Mouse (Mus musculus) forebrain, embryonic 12.5 days (tissue): ENCODE measurements around the gene Slc35b4. TPM values are rescaled to one million over a fixed set of nuclear protein-coding genes. Genes with fewer than 3 reads are reported as not detected.

Source experiments
- ATAC-seq: fragments of 200-750 bp; cut with Nextera tagmentation; 2 replicates; pipeline ENCODE4 v1.8.0; 2017; ENCODE audit warnings: moderate TSS enrichment; ENCODE audit not compliant: low FRiP score
- H3K27ac ChIP-seq: fragments of 300-500 bp; sonication (generic); 2 replicates; pipeline ENCODE4 v1.5.1; 2016; ENCODE audit warnings: mild to moderate bottlenecking
- H3K27me3 ChIP-seq: fragments of 300-500 bp; sonication (generic); 2 replicates; pipeline ENCODE4 v1.6.1; 2016; ENCODE audit warnings: mild to moderate bottlenecking
- H3K36me3 ChIP-seq: fragments of 300-500 bp; sonication (generic); replicated peaks from 2 replicates; pipeline ENCODE4 v1.6.1; 2016; ENCODE audit warnings: mild to moderate bottlenecking
- H3K4me1 ChIP-seq: fragments of 300-500 bp; sonication (generic); 2 replicates; pipeline ENCODE4 v1.6.1; 2016
- H3K4me2 ChIP-seq: fragments of 300-500 bp; sonication (generic); 2 replicates; pipeline ENCODE4 v1.6.1; 2016; ENCODE audit warnings: mild to moderate bottlenecking, moderate library complexity
- H3K4me3 ChIP-seq: fragments of 300-500 bp; sonication (generic); replicated peaks from 2 replicates; pipeline ENCODE4 v1.5.1; 2016; ENCODE audit warnings: mild to moderate bottlenecking
- H3K9ac ChIP-seq: fragments of 300-500 bp; sonication (generic); 2 replicates; pipeline ENCODE4 v1.6.1; 2016; ENCODE audit warnings: mild to moderate bottlenecking
- H3K9me3 ChIP-seq: fragments of 300-500 bp; sonication (generic); 2 replicates; pipeline ENCODE4 v1.6.1; 2016
- WGBS: fragments of 180-500 bp; shearing (Covaris S2); methylation state at CpG from one replicate; pipeline ENCODE4 v1.1.7; 2016; 5-methylcytosine and 5-hydroxymethylcytosine counted together
- polyA plus RNA-seq: library from polyadenylated mRNA; unstranded; fragments of >200 nt; fragmentation: Nextera tagmentation; extraction: Ambion mirVana; gene quantifications from 2 replicates; pipeline ENCODE4 v1.2.1, GENCODE M21; 2016

The Slc35b4 gene
- polyA plus RNA-seq, 1 experiment from 2014 or later, result 41.8 TPM

- Histone ChIP-seq H3K9ac (no peak overlapping the region), H3K36me3 (no peaks in the 10 kb centered on the region), H3K4me2 (no peak overlapping the region), H3K4me1 (peaks cover 9% of the 10 kb centered on the region), H3K27me3 (no peaks in the 10 kb centered on the region), H3K27ac (no peak overlapping the region), H3K4me3 (no peak overlapping the region), H3K9me3 (no peaks in the 10 kb centered on the region)
- WGBS, result 13% methylated on average over 2 of the region's 2 CpGs
- no peak for ATAC-seq
Observed at GRCm38 (mm10) chr6:34187273-34187863, 10.5 kb upstream of the Slc35b4 start.

DNA sequence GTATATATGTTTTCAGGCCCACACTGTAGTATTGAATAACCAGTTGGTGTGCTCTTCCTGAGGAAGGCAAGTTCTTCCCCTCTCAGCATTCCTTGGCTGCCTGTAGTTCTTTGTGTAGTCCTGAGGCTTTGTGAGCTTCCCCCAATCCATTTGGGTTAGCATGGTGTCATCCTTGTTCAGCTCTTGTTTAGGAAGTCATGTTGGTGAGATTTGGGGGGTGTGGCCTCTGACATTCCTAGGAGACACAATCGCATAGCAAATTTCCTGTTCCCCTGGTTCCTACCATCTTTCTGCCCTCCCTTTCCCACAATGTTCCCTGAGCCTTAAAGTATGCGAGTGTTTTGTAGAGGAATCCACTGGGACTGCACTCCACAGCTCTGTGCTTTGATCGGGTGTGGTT lies 6.4 kb upstream of the Slc35b4 start:
- 96% methylated on average over 3 of the region's 3 CpGs for WGBS
- Histone ChIP-seq H3K27ac (no peak overlapping the region), H3K9ac (no peak overlapping the region), H3K36me3 (no peaks in the 10 kb centered on the region), H3K27me3 (no peaks in the 10 kb centered on the region), H3K4me3 (no peak overlapping the region), H3K4me1 (peaks cover 9% of the 10 kb centered on the region), H3K4me2 (no peak overlapping the region), H3K9me3 (no peaks in the 10 kb centered on the region)
- no peak for ATAC-seq

DNA sequence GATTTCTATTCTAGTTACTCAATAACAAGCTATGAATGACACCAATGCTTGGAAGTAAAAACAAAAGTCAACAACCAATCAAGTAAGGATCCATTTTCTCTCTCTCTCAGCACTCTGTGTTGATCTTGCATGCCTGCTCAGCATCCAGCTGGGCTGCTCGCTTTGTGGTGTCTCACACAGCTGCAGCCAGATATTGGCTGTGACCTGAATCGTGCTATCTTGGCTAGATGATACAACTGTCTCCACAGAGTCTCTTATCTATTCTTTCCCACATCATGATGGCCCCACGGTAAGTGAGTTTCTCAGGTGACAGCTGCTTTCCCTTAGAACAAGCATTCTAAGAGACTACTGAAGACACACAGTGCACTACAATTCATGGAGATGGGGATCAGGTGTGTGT lies 5.0 kb upstream of the Slc35b4 start:
- ATAC-seq, result no peak
- Histone ChIP-seq H3K27me3 (no peaks in the 10 kb centered on the region), H3K4me3 (no peak overlapping the region), H3K4me1 (no peaks in the 10 kb centered on the region), H3K4me2 (no peak overlapping the region), H3K9ac (no peak overlapping the region), H3K27ac (no peak overlapping the region), H3K36me3 (no peaks in the 10 kb centered on the region), H3K9me3 (no peaks in the 10 kb centered on the region)
- 82% methylated on average over 3 of the region's 3 CpGs for WGBS

- H3K4me1 ChIP-seq, result peaks cover 10% of the 10 kb centered on the region
- H3K27ac ChIP-seq, result no peak overlapping the region
- H3K4me3 ChIP-seq, result no peak overlapping the region
- no peaks in the 10 kb centered on the region for H3K36me3 ChIP-seq
- WGBS, result 92% methylated on average over 4 of the region's 4 CpGs
- H3K27me3 ChIP-seq, result no peaks in the 10 kb centered on the region
- H3K9ac ChIP-seq, result no peak overlapping the region
- H3K4me2 ChIP-seq, result no peak overlapping the region
- H3K9me3 ChIP-seq, result no peaks in the 10 kb centered on the region
- no peak for ATAC-seq
Observed at GRCm38 (mm10) chr6:34179911-34180310, 3.0 kb upstream of the Slc35b4 start.

DNA sequence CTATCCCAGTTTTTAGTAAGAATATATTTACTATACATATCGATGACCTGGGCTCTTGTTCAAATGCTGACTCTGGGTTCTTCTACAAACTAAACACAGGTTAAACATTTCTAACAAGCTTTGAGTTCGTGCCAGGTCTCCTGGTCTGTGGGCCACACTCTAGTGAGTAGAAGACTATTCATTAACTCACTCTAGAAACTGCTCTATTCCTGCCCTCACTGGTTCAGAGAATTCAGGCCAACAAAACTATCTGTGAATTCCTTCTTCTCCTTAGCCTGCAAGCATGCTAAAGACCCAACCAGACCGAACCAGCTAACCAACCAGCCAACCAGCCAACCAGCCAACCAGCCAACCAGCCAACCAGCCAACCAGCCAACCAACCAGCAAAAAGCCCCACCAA lies 2.1 kb upstream of the Slc35b4 start:
- WGBS, result 87% methylated on average over 3 of the region's 3 CpGs
- ATAC-seq, result no peak

DNA sequence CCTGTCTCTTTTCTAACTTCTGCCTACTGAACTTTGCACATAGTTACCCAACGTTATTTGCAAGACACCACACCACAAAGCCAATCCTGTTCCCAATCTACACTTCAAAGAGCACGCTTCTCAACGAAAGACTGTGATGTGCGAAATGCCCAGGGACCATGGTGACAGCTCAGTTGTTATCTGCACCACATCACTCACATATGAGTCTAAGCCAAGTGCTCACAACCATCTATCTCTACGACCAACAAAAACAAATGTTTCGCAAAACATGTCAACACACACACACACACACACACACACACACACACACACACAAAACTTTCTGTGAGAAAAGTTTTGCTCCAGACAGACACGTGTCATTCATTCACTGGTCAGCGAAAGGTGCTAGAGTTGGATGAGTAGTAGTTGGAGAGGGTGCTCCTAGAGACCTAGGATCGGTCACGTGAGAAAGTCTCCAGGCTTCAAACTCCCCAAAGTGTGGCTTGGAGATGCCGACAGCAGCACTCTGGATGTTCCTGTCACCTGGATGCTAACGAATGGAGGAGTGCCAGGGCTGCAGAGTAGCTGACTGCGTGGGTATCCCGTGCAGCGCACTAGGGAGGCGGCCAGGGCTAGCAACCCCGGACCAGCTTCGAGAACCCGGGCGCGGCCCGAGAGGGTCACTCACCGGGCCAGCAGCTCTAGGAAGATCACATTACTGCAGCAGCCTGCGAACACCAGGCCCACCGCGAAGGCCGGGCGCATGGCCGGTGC lies 624 bp downstream of the Slc35b4 start:
- 4% methylated on average over 29 of the region's 29 CpGs for WGBS
- peak; percentile 85 for ATAC-seq

More for the DNA sequence above, 2.1 kb upstream of the Slc35b4 start:
- H3K4me3 ChIP-seq, result no peak overlapping the region
- H3K9ac ChIP-seq, result no peak overlapping the region
- no peaks in the 10 kb centered on the region for H3K27me3 ChIP-seq
- H3K4me1 ChIP-seq, result peaks cover 10% of the 10 kb centered on the region
- no peak overlapping the region for H3K27ac ChIP-seq
- no peak overlapping the region for H3K4me2 ChIP-seq
- no peaks in the 10 kb centered on the region for H3K36me3 ChIP-seq
- no peaks in the 10 kb centered on the region for H3K9me3 ChIP-seq

DNA sequence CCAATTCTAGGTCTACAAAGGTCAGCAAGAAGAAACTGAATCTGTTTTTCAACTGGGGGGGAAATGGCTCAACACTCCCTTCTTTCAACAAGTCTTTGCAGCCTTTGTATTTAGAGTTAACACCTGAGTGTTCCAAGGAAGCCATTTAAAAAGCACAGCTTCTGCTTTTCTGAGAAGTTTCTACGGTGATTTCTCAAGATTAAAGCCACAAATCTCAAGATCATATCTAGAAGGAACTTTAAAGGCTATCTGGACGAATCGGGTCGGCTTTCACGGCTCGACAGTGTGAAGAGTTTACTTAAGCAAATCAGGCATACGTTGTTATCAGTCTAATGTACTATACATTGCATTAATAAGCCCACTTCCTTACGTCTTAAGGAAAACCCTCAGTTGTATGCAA lies 2.2 kb downstream of the Slc35b4 start:
- H3K27me3 ChIP-seq, result no peaks in the 10 kb centered on the region
- no peak overlapping the region for H3K9ac ChIP-seq
- ATAC-seq, result no peak
- no peak overlapping the region for H3K4me2 ChIP-seq
- H3K9me3 ChIP-seq, result no peaks in the 10 kb centered on the region
- H3K4me1 ChIP-seq, result peaks cover 15% of the 10 kb centered on the region
- H3K4me3 ChIP-seq, result no peak overlapping the region
- H3K27ac ChIP-seq, result no peak overlapping the region
- peaks cover 5% of the 10 kb centered on the region for H3K36me3 ChIP-seq
- 94% methylated on average over 8 of the region's 8 CpGs for WGBS

More for the DNA sequence above, 624 bp downstream of the Slc35b4 start:
- H3K9me3 ChIP-seq, result no peaks in the 10 kb centered on the region
- H3K9ac ChIP-seq, result peak overlapping the region; percentile 78
- no peaks in the 10 kb centered on the region for H3K27me3 ChIP-seq
- peak overlapping the region; percentile 80 for H3K27ac ChIP-seq
- H3K36me3 ChIP-seq, result no peaks in the 10 kb centered on the region
- peak overlapping the region; percentile 75 for H3K4me2 ChIP-seq
- peaks cover 15% of the 10 kb centered on the region for H3K4me1 ChIP-seq
- peak overlapping the region; percentile 83 for H3K4me3 ChIP-seq

- ATAC-seq, result no peak
- Histone ChIP-seq H3K36me3 (peaks cover 14% of the 10 kb centered on the region), H3K4me1 (peaks cover 15% of the 10 kb centered on the region), H3K4me2 (no peak overlapping the region), H3K9ac (no peak overlapping the region), H3K9me3 (no peaks in the 10 kb centered on the region), H3K4me3 (no peak overlapping the region), H3K27me3 (no peaks in the 10 kb centered on the region), H3K27ac (no peak overlapping the region)
- WGBS, result 89% methylated on average over 12 of the region's 12 CpGs
Observed at GRCm38 (mm10) chr6:34173251-34173650, 3.7 kb downstream of the Slc35b4 start.

DNA sequence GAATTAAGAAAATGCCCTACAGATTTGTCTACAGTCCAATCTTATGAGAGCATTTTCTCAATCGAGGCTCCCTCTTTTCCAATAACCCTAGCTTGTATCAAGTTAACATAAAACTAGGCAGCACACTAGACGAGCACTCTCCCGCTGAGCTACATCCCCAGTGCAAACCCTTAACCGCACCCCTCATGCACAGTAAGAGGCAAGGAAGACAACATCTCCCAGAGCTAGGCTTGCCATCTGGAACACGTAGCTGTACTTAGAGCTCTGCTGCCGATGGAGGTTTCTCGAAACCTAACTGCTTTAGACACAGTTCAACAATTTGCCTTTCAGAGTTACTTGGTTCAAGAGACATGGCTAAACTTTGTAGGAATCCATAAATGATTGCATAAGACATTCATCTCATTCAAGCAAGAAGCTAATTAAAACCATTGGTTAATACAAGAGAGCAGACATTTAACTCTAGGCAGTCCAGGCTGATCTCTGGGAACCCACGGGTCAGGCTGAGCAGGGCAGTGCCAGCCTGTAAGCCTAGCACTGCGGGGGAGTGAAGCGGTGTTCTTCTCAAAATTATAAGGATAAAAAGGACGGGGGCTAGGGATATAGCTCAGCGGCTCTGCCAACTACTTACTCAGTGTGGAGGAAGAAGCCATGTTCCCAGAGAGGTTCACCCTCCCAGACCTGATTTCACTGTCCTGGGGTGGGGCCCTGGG lies 5.0 kb downstream of the Slc35b4 start:
- no peaks in the 10 kb centered on the region for H3K9me3 ChIP-seq
- ATAC-seq, result no peak
- H3K4me1 ChIP-seq, result peaks cover 15% of the 10 kb centered on the region
- peaks cover 21% of the 10 kb centered on the region for H3K36me3 ChIP-seq
- H3K4me2 ChIP-seq, result no peak overlapping the region
- H3K27ac ChIP-seq, result no peak overlapping the region
- no peaks in the 10 kb centered on the region for H3K27me3 ChIP-seq
- no peak overlapping the region for H3K4me3 ChIP-seq
- no peak overlapping the region for H3K9ac ChIP-seq
- WGBS, result 91% methylated on average over 12 of the region's 12 CpGs

GRCm38 (mm10) chr6:34170844-34171494 lies 5.9 kb downstream of the Slc35b4 start:
- peaks cover 31% of the 10 kb centered on the region for H3K36me3 ChIP-seq
- H3K4me3 ChIP-seq, result no peak overlapping the region
- H3K4me1 ChIP-seq, result peaks cover 11% of the 10 kb centered on the region
- 87% methylated on average over 7 of the region's 7 CpGs for WGBS
- H3K9ac ChIP-seq, result no peak overlapping the region
- H3K4me2 ChIP-seq, result no peak overlapping the region
- H3K27me3 ChIP-seq, result no peaks in the 10 kb centered on the region
- no peak overlapping the region for H3K27ac ChIP-seq
- ATAC-seq, result no peak
- no peaks in the 10 kb centered on the region for H3K9me3 ChIP-seq

DNA sequence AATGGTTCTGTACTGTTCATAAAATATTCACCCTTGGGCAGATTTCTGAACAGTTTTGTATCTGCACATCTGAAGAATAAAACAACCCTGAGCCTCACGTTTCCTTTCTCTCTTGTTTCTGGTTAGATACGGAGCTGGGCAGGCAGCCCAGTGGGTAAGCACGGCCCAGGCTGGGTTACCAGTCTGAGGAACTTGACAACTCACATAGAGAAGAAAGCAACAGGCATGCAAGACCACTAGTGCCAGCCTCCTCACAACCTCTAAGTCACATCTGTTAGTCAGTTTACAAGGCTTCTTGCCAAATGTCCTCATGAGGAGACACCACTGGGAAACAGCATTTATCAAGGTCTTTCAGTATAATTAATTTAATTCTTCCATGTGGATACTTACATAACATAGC lies 8.1 kb downstream of the Slc35b4 start:
- no peak for ATAC-seq
- no peak overlapping the region for H3K9ac ChIP-seq
- no peaks in the 10 kb centered on the region for H3K9me3 ChIP-seq
- WGBS, result 92% methylated on average over 3 of the region's 3 CpGs
- 0 out of 2 replicates have a peak, but pooled peaks cover 5% of the 10 kb centered on the region for H3K4me1 ChIP-seq
- peaks cover 45% of the 10 kb centered on the region for H3K36me3 ChIP-seq
- no peak overlapping the region for H3K4me2 ChIP-seq
- no peaks in the 10 kb centered on the region for H3K27me3 ChIP-seq
- H3K27ac ChIP-seq, result no peak overlapping the region
- H3K4me3 ChIP-seq, result no peak overlapping the region

- ATAC-seq, result no peak
- Histone ChIP-seq H3K4me1 (no peaks in the 10 kb centered on the region), H3K4me3 (no peak overlapping the region), H3K4me2 (no peak overlapping the region), H3K36me3 (peaks cover 85% of the 10 kb centered on the region), H3K9ac (no peak overlapping the region), H3K27ac (no peak overlapping the region), H3K9me3 (no peaks in the 10 kb centered on the region), H3K27me3 (no peaks in the 10 kb centered on the region)
- 91% methylated on average over 9 of the region's 9 CpGs for WGBS
Observed at GRCm38 (mm10) chr6:34163014-34163413, 13.9 kb downstream of the Slc35b4 start.
